Mouse (Mus musculus) frontal cortex, postnatal 14 days (tissue): ENCODE results near the gene Ptcra.

Experiments used
- DNase-seq, 2 experiments: peaks; one replicate each; pipeline ENCODE4 v3.0.0; 2022; ENCODE audit warnings: low spot score in 2 of 2

The Ptcra gene

GRCm38 (mm10) chr17:46725731-46726645, 37.5 kb downstream of the Ptcra start:
- DNase-seq: no peak

- no peak for DNase-seq
These were observed 38.2 kb downstream of the Ptcra start for GRCm38 (mm10) chr17:46725273-46725672.

- no peak for DNase-seq
These were observed 38.9 kb downstream of the Ptcra start for GRCm38 (mm10) chr17:46724477-46725084.

- DNase-seq: no peak
These were observed 42.4 kb downstream of the Ptcra start for GRCm38 (mm10) chr17:46721077-46721476.

- no peak for DNase-seq
These were observed 48.6 kb downstream of the Ptcra start for GRCm38 (mm10) chr17:46714756-46715481.

GRCm38 (mm10) chr17:46713849-46714248, 49.7 kb downstream of the Ptcra start:
- DNase-seq: no peak

- no peak for DNase-seq
These were observed 51.1 kb downstream of the Ptcra start for GRCm38 (mm10) chr17:46712442-46712841.

- no peak for DNase-seq
These were observed 51.8 kb downstream of the Ptcra start for GRCm38 (mm10) chr17:46711612-46712271.

GRCm38 (mm10) chr17:46710959-46711597, 52.4 kb downstream of the Ptcra start, which contains the start of gene Pex6:
Pex6 (plus strand) TSS chr17:46711463.
- DNase-seq: peak; percentile 81 to 86

GRCm38 (mm10) chr17:46706375-46707089, 57.0 kb downstream of the Ptcra start:
- no peak for DNase-seq
